Mouse (Mus musculus): ENCODE measurements at regions not wholly inside any gene's neighbourhood (a gene's known extent, or its start where the extent isn't known, plus 50 kb on each side); places are given as distances from the start of the nearest gene placed in this dataset.

- Histone ChIP-seq H3K4me1 (replicated peaks) (no peaks in the 10 kb centered on the region), H3K36me3 (replicated peaks) (no peaks in the 10 kb centered on the region), H3K27ac (replicated peaks) (no peak overlapping the region), H3K9ac (no peak overlapping the region), H3K9me3 (replicated peaks) (no peaks in the 10 kb centered on the region), H3K4me2 (no peak overlapping the region), H3K27me3 (no peaks in the 10 kb centered on the region), H3K4me3 (replicated peaks) (no peak overlapping the region)
- ATAC-seq (ENCODE audit: insufficient read depth), result no peak
- 39% methylated on average over 5 of the region's 5 CpGs for WGBS (ENCODE audit: insufficient replicate concordance)
Measured at GRCm38 (mm10) chr3:151000217-151000616, 437.5 kb upstream of the Adgrl4 start.

- Histone ChIP-seq H3K27me3 (no peaks in the 10 kb centered on the region), H3K36me3 (replicated peaks) (no peaks in the 10 kb centered on the region), H3K9ac (no peak overlapping the region), H3K9me3 (replicated peaks) (no peaks in the 10 kb centered on the region), H3K4me3 (replicated peaks) (no peak overlapping the region), H3K4me2 (no peak overlapping the region), H3K4me1 (replicated peaks) (no peaks in the 10 kb centered on the region), H3K27ac (replicated peaks) (no peak overlapping the region)
- ATAC-seq (ENCODE audit: insufficient read depth), result no peak
- 21% methylated on average over 6 of the region's 6 CpGs for WGBS (ENCODE audit: insufficient replicate concordance)
Measured at GRCm38 (mm10) chr3:151001881-151002412, 435.7 kb upstream of the Adgrl4 start.

GRCm38 (mm10) chr3:151003524-151003923 lies 434.2 kb upstream of the Adgrl4 start:
- no peak overlapping the region for H3K9ac ChIP-seq
- WGBS (ENCODE audit: insufficient replicate concordance), result 73% methylated on average over 3 of the region's 3 CpGs

GRCm38 (mm10) chr3:151003990-151004389 lies 433.7 kb upstream of the Adgrl4 start:
- Histone ChIP-seq H3K36me3 (replicated peaks) (no peaks in the 10 kb centered on the region), H3K4me3 (replicated peaks) (no peak overlapping the region), H3K27me3 (no peaks in the 10 kb centered on the region), H3K4me2 (no peak overlapping the region), H3K4me1 (replicated peaks) (no peaks in the 10 kb centered on the region), H3K9me3 (replicated peaks) (no peaks in the 10 kb centered on the region), H3K27ac (replicated peaks) (no peak overlapping the region), H3K9ac (no peak overlapping the region)
- ATAC-seq (ENCODE audit: insufficient read depth), result no peak
- 64% methylated on average over 6 of the region's 6 CpGs for WGBS (ENCODE audit: insufficient replicate concordance)

More at GRCm38 (mm10) chr3:151003524-151003923, 434.2 kb upstream of the Adgrl4 start:
- Histone ChIP-seq H3K9me3 (replicated peaks) (no peaks in the 10 kb centered on the region), H3K27ac (replicated peaks) (no peak overlapping the region), H3K27me3 (no peaks in the 10 kb centered on the region), H3K4me3 (replicated peaks) (no peak overlapping the region), H3K36me3 (replicated peaks) (no peaks in the 10 kb centered on the region), H3K4me1 (replicated peaks) (no peaks in the 10 kb centered on the region), H3K4me2 (no peak overlapping the region)
- no peak for ATAC-seq (ENCODE audit: insufficient read depth)

- Histone ChIP-seq H3K4me3 (replicated peaks) (no peak overlapping the region), H3K27me3 (no peaks in the 10 kb centered on the region), H3K27ac (replicated peaks) (no peak overlapping the region), H3K9ac (no peak overlapping the region), H3K36me3 (replicated peaks) (no peaks in the 10 kb centered on the region), H3K4me2 (no peak overlapping the region), H3K4me1 (replicated peaks) (no peaks in the 10 kb centered on the region), H3K9me3 (replicated peaks) (no peaks in the 10 kb centered on the region)
- 51% methylated on average over 3 of the region's 3 CpGs for WGBS (ENCODE audit: insufficient replicate concordance)
- ATAC-seq (ENCODE audit: insufficient read depth), result no peak
Measured at GRCm38 (mm10) chr3:151020014-151020413, 417.7 kb upstream of the Adgrl4 start.

- no peak overlapping the region for H3K27ac ChIP-seq (replicated peaks)
- H3K4me2 ChIP-seq, result no peak overlapping the region
- ATAC-seq (ENCODE audit: insufficient read depth), result no peak
- H3K4me3 ChIP-seq (replicated peaks), result no peak overlapping the region
- WGBS (ENCODE audit: insufficient replicate concordance), result 65% methylated on average over 3 of the region's 3 CpGs
- H3K4me1 ChIP-seq (replicated peaks), result no peaks in the 10 kb centered on the region
- H3K9ac ChIP-seq, result no peak overlapping the region
- no peaks in the 10 kb centered on the region for H3K9me3 ChIP-seq (replicated peaks)
- H3K27me3 ChIP-seq, result no peaks in the 10 kb centered on the region
- H3K36me3 ChIP-seq (replicated peaks), result no peaks in the 10 kb centered on the region
Measured at GRCm38 (mm10) chr3:151057491-151057890, 380.2 kb upstream of the Adgrl4 start.

- Histone ChIP-seq H3K4me2 (no peak overlapping the region), H3K36me3 (replicated peaks) (no peaks in the 10 kb centered on the region), H3K27ac (replicated peaks) (no peak overlapping the region), H3K9me3 (replicated peaks) (no peaks in the 10 kb centered on the region), H3K4me1 (replicated peaks) (no peaks in the 10 kb centered on the region), H3K4me3 (replicated peaks) (no peak overlapping the region), H3K9ac (no peak overlapping the region), H3K27me3 (no peaks in the 10 kb centered on the region)
- ATAC-seq (ENCODE audit: insufficient read depth), result no peak
Measured at GRCm38 (mm10) chr3:151072322-151072721, 365.4 kb upstream of the Adgrl4 start.

GRCm38 (mm10) chr3:151116831-151117230 lies 320.9 kb upstream of the Adgrl4 start:
- no peak overlapping the region for H3K27ac ChIP-seq (replicated peaks)
- H3K4me1 ChIP-seq (replicated peaks), result no peaks in the 10 kb centered on the region
- ATAC-seq (ENCODE audit: insufficient read depth), result no peak
- no peaks in the 10 kb centered on the region for H3K9me3 ChIP-seq (replicated peaks)
- no peaks in the 10 kb centered on the region for H3K36me3 ChIP-seq (replicated peaks)
- no peak overlapping the region for H3K9ac ChIP-seq
- no peak overlapping the region for H3K4me2 ChIP-seq
- no peaks in the 10 kb centered on the region for H3K27me3 ChIP-seq
- WGBS (ENCODE audit: insufficient replicate concordance), result 54% methylated on average over 3 of the region's 3 CpGs
- no peak overlapping the region for H3K4me3 ChIP-seq (replicated peaks)

- H3K9ac ChIP-seq, result no peak overlapping the region
- H3K27ac ChIP-seq (replicated peaks), result no peak overlapping the region
- no peak for ATAC-seq (ENCODE audit: insufficient read depth)
- WGBS (ENCODE audit: insufficient replicate concordance), result 65% methylated on average over 3 of the region's 3 CpGs
- H3K4me2 ChIP-seq, result no peak overlapping the region
- no peak overlapping the region for H3K4me3 ChIP-seq (replicated peaks)
- H3K27me3 ChIP-seq, result no peaks in the 10 kb centered on the region
- no peaks in the 10 kb centered on the region for H3K36me3 ChIP-seq (replicated peaks)
- no peaks in the 10 kb centered on the region for H3K9me3 ChIP-seq (replicated peaks)
- no peaks in the 10 kb centered on the region for H3K4me1 ChIP-seq (replicated peaks)
Measured at GRCm38 (mm10) chr3:151117583-151118041, 320.1 kb upstream of the Adgrl4 start.

- Histone ChIP-seq H3K27ac (replicated peaks) (no peak overlapping the region), H3K4me2 (no peak overlapping the region), H3K36me3 (replicated peaks) (no peaks in the 10 kb centered on the region), H3K27me3 (no peaks in the 10 kb centered on the region), H3K4me3 (replicated peaks) (no peak overlapping the region), H3K4me1 (replicated peaks) (no peaks in the 10 kb centered on the region), H3K9me3 (replicated peaks) (no peaks in the 10 kb centered on the region), H3K9ac (no peak overlapping the region)
- WGBS (ENCODE audit: insufficient replicate concordance), result 65% methylated on average over 5 of the region's 5 CpGs
- ATAC-seq (ENCODE audit: insufficient read depth), result no peak
Measured at GRCm38 (mm10) chr3:151124131-151124530, 313.6 kb upstream of the Adgrl4 start.

- Histone ChIP-seq H3K4me1 (replicated peaks) (no peaks in the 10 kb centered on the region), H3K36me3 (replicated peaks) (no peaks in the 10 kb centered on the region), H3K27ac (replicated peaks) (no peak overlapping the region), H3K27me3 (no peaks in the 10 kb centered on the region), H3K9me3 (replicated peaks) (no peaks in the 10 kb centered on the region), H3K4me2 (no peak overlapping the region), H3K9ac (no peak overlapping the region), H3K4me3 (replicated peaks) (no peak overlapping the region)
- WGBS (ENCODE audit: insufficient replicate concordance), result 61% methylated on average over 2 of the region's 2 CpGs
- no peak for ATAC-seq (ENCODE audit: insufficient read depth)
Measured at GRCm38 (mm10) chr3:151146889-151147288, 290.8 kb upstream of the Adgrl4 start.

- no peak for ATAC-seq (ENCODE audit: insufficient read depth)
- Histone ChIP-seq H3K27me3 (no peaks in the 10 kb centered on the region), H3K4me2 (no peak overlapping the region), H3K36me3 (replicated peaks) (no peaks in the 10 kb centered on the region), H3K27ac (replicated peaks) (no peak overlapping the region), H3K4me1 (replicated peaks) (no peaks in the 10 kb centered on the region), H3K4me3 (replicated peaks) (no peak overlapping the region), H3K9me3 (replicated peaks) (no peaks in the 10 kb centered on the region), H3K9ac (no peak overlapping the region)
- 66% methylated on average over 4 of the region's 4 CpGs for WGBS (ENCODE audit: insufficient replicate concordance)
Measured at GRCm38 (mm10) chr3:151153340-151153739, 284.3 kb upstream of the Adgrl4 start.

All from liver, embryonic 15.5 days (tissue).